Mouse (Mus musculus) spleen, postnatal 4 days (tissue): ENCODE results near the gene Dclre1a.

Source experiments
- DNase-seq, 2 experiments: peaks; one replicate each; pipeline ENCODE4 v3.0.0; 2022; ENCODE audit warnings: low spot score in 2 of 2

Dclre1a gene

DNA sequence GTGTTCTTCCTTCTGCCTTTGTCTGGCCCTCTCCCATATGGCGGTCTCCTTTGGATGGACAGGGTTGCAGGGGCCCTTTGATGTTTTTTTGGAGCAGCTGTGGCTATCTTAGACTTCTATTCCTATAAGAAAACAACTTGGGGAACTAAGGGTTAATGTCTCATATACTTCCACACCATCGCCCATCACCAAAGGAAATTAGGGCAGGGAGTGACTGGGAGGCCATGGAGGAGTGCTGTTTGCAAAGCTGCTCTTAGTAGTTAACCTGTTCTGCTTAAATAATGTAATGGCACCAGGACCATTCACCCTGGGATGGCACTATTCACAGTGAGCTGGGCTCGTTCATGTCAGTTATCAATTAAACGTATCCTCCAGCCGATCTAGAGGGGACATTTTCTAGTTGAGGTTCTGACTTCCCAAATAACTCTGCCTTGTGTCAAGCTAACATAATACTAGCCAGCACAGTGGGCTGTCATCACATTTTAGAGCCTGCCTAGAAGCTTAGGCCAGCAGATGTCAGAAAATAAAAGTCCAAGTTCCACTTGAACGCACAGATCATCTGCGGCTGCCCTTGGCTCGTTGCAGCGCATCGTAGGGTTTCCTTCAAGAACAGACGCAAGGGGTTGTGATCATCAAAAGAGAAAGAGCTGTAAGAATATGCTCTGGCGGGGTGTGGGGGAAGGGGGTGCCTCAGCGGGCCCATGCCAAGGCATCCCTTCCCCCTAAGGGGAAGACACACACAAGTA, 63.2 kb downstream of the Dclre1a start:
- DNase-seq, result no peak
